Mouse (Mus musculus) neutrophil, adult 5-6 weeks (primary cell): ENCODE data around the gene Duox2. TPM values are rescaled to one million over a fixed set of nuclear protein-coding genes. Genes with fewer than 3 reads are reported as not detected.
A peak's percentile ranks its signal among the peaks of the same experiment; 100 is the strongest.

ENCODE experiments used
- ATAC-seq: fragments of 151-379, 151-347 bp; 2 replicates; pipeline ENCODE4 v1.8.0; 2017; ENCODE audit warnings: mild to moderate bottlenecking, moderate TSS enrichment; ENCODE audit not compliant: insufficient number of reproducible peaks, poor library complexity, low FRiP score, severe bottlenecking; ENCODE audit errors: extremely low read depth
- total RNA-seq: library from RNA; stranded (forward); fragments of 200-1000 nt; gene quantifications from 2 replicates; pipeline ENCODE4 v1.2.3, GENCODE M21; 2017

Duox2 gene
- total RNA-seq, 1 experiment from 2014 or later: not detected

GRCm38 (mm10) chr2:122255997-122256396 is 42.3 kb downstream of the Duox2 start:
- no peak for ATAC-seq

- ATAC-seq: no peak
These were observed 50.5 kb downstream of the Duox2 start for GRCm38 (mm10) chr2:122247786-122248185.

- peak; percentile 92 for ATAC-seq
These were observed 54.5 kb downstream of the Duox2 start for GRCm38 (mm10) chr2:122243671-122244131.

GRCm38 (mm10) chr2:122241935-122242334 is 56.3 kb downstream of the Duox2 start:
- no peak for ATAC-seq

GRCm38 (mm10) chr2:122241226-122241625 is 57.0 kb downstream of the Duox2 start:
- no peak for ATAC-seq

- ATAC-seq: no peak
These were observed 57.5 kb downstream of the Duox2 start for GRCm38 (mm10) chr2:122240735-122241134.

- no peak for ATAC-seq
These were observed 60.3 kb downstream of the Duox2 start for GRCm38 (mm10) chr2:122237891-122238470.

- no peak for ATAC-seq
These were observed 61.9 kb downstream of the Duox2 start for GRCm38 (mm10) chr2:122236321-122236720.

- ATAC-seq: no peak
These were observed 62.8 kb downstream of the Duox2 start for GRCm38 (mm10) chr2:122235425-122235824.

GRCm38 (mm10) chr2:122234611-122235288 is 63.5 kb downstream of the Duox2 start, which contains the start of gene Sord:
Gene Sord, plus strand, starts transcription at chr2:122234749.
- ATAC-seq: peak; percentile 75

- no peak for ATAC-seq
These were observed 64.3 kb downstream of the Duox2 start for GRCm38 (mm10) chr2:122233759-122234557.

- ATAC-seq: no peak
These were observed 64.9 kb downstream of the Duox2 start for GRCm38 (mm10) chr2:122233341-122233740.

- ATAC-seq: no peak
These were observed 66.6 kb downstream of the Duox2 start for GRCm38 (mm10) chr2:122231616-122232015.

- ATAC-seq: no peak
These were observed 67.9 kb downstream of the Duox2 start for GRCm38 (mm10) chr2:122230395-122230794.

Other genes with a start within 250 kb of the Duox2 start
- 26.4 and 30.3 TPM in 2 replicates for gene Spg11, start 180.1 kb downstream of the Duox2 start, total RNA-seq
- 2,529 and 2,921 TPM in 2 replicates for gene B2m, start 150.8 kb downstream of the Duox2 start, total RNA-seq
- gene Trim69, start 137.7 kb downstream of the Duox2 start, total RNA-seq: not detected in 2 replicates
- gene Patl2, start 112.3 kb downstream of the Duox2 start, total RNA-seq: not detected in 2 replicates
- not detected in 2 replicates for gene Terb2, start 112.2 kb downstream of the Duox2 start, total RNA-seq
- gene Sord, start 63.7 kb downstream of the Duox2 start, total RNA-seq: 12.6 and 15.3 TPM in 2 replicates
- gene Duoxa2, start 451 bp upstream of the Duox2 start, total RNA-seq: 0.47 TPM in 1 of 2 replicates, not detected in the other
- not detected in 2 replicates for gene Duoxa1, start 15.3 kb upstream of the Duox2 start, total RNA-seq
- not detected in 2 replicates for gene Duox1, start 17.2 kb upstream of the Duox2 start, total RNA-seq
- 1.6 and 4.5 TPM in 2 replicates for gene Shf, start 70.7 kb upstream of the Duox2 start, total RNA-seq
- 146 and 148 TPM in 2 replicates for gene Slc28a2, start 128.0 kb upstream of the Duox2 start, total RNA-seq
- 15.0 and 15.1 TPM in 2 replicates for gene Gm14085, start 186.5 kb upstream of the Duox2 start, total RNA-seq